Mouse (Mus musculus): Measurements from ENCODE around the gene Taf1c. TPM values are rescaled to one million over a fixed set of nuclear protein-coding genes. Genes with fewer than 3 reads are reported as not detected.

Gene Taf1c
- polyA plus RNA-seq (2014; fragmentation: Illumina TruSeq; extraction: RNeasy Lipid Tissue Mini Kit (QIAGEN cat#74804); ENCODE audit: low read depth, low replicate concordance) = 5.3 TPM

GRCm38 (mm10) chr8:119604996-119605395 lies at the start of gene Taf1c:
Taf1c (minus strand) TSS chr8:119605222.

GRCm38 (mm10) chr8:119635378-119635777 lies 30.4 kb upstream of the Taf1c start, which contains the start of gene Kcng4:
Kcng4 (minus strand) TSS chr8:119635680.

GRCm38 (mm10) chr8:119612471-119612870 lies 7.4 kb upstream of the Taf1c start, which contains the start of gene Adad2:
Adad2 (plus strand) TSS chr8:119612747.

GRCm38 (mm10) chr8:119574437-119575365 lies 30.3 kb downstream of the Taf1c start, which contains the start of the genes Hsdl1 and Dnaaf1:
Hsdl1 (minus strand) TSS chr8:119575183.
Dnaaf1 (plus strand) TSS chr8:119575235.

GRCm38 (mm10) chr8:119558603-119559401 lies 46.2 kb downstream of the Taf1c start, which contains the start of gene Mbtps1:
Mbtps1 (minus strand) TSS chr8:119558735.

Other genes starting within 250 kb of the Taf1c start
- 108 TPM for gene Mlycd, start 210.3 kb downstream of the Taf1c start, polyA plus RNA-seq (2014; fragmentation: Illumina TruSeq; extraction: RNeasy Lipid Tissue Mini Kit (QIAGEN cat#74804); ENCODE audit: low read depth, low replicate concordance)
- 4.1 TPM for gene Osgin1, start 171.1 kb downstream of the Taf1c start, polyA plus RNA-seq (2014; fragmentation: Illumina TruSeq; extraction: RNeasy Lipid Tissue Mini Kit (QIAGEN cat#74804); ENCODE audit: low read depth, low replicate concordance)
- not detected for gene Necab2, start 158.5 kb downstream of the Taf1c start, polyA plus RNA-seq (2014; fragmentation: Illumina TruSeq; extraction: RNeasy Lipid Tissue Mini Kit (QIAGEN cat#74804); ENCODE audit: low read depth, low replicate concordance)
- gene Slc38a8, start 103.5 kb downstream of the Taf1c start, polyA plus RNA-seq (2014; fragmentation: Illumina TruSeq; extraction: RNeasy Lipid Tissue Mini Kit (QIAGEN cat#74804); ENCODE audit: low read depth, low replicate concordance) = not detected
- 34.2 TPM for gene Mbtps1, start 46.5 kb downstream of the Taf1c start, polyA plus RNA-seq (2014; fragmentation: Illumina TruSeq; extraction: RNeasy Lipid Tissue Mini Kit (QIAGEN cat#74804); ENCODE audit: low read depth, low replicate concordance)
- 13.6 TPM for gene Hsdl1, start 30.0 kb downstream of the Taf1c start, polyA plus RNA-seq (2014; fragmentation: Illumina TruSeq; extraction: RNeasy Lipid Tissue Mini Kit (QIAGEN cat#74804); ENCODE audit: low read depth, low replicate concordance)
- gene Dnaaf1, start 30.0 kb downstream of the Taf1c start, polyA plus RNA-seq (2014; fragmentation: Illumina TruSeq; extraction: RNeasy Lipid Tissue Mini Kit (QIAGEN cat#74804); ENCODE audit: low read depth, low replicate concordance) = not detected
- gene Adad2, start 7.5 kb upstream of the Taf1c start, polyA plus RNA-seq (2014; fragmentation: Illumina TruSeq; extraction: RNeasy Lipid Tissue Mini Kit (QIAGEN cat#74804); ENCODE audit: low read depth, low replicate concordance) = not detected
- 0.34 TPM for gene Kcng4, start 30.5 kb upstream of the Taf1c start, polyA plus RNA-seq (2014; fragmentation: Illumina TruSeq; extraction: RNeasy Lipid Tissue Mini Kit (QIAGEN cat#74804); ENCODE audit: low read depth, low replicate concordance)
- 23.6 TPM for gene Wfdc1, start 61.1 kb upstream of the Taf1c start, polyA plus RNA-seq (2014; fragmentation: Illumina TruSeq; extraction: RNeasy Lipid Tissue Mini Kit (QIAGEN cat#74804); ENCODE audit: low read depth, low replicate concordance)
- not detected for gene Atp2c2, start 94.8 kb upstream of the Taf1c start, polyA plus RNA-seq (2014; fragmentation: Illumina TruSeq; extraction: RNeasy Lipid Tissue Mini Kit (QIAGEN cat#74804); ENCODE audit: low read depth, low replicate concordance)
- gene Tldc1, start 173.2 kb upstream of the Taf1c start, polyA plus RNA-seq (2014; fragmentation: Illumina TruSeq; extraction: RNeasy Lipid Tissue Mini Kit (QIAGEN cat#74804); ENCODE audit: low read depth, low replicate concordance) = 13.1 TPM
- 16.8 TPM for gene Cotl1, start 235.3 kb upstream of the Taf1c start, polyA plus RNA-seq (2014; fragmentation: Illumina TruSeq; extraction: RNeasy Lipid Tissue Mini Kit (QIAGEN cat#74804); ENCODE audit: low read depth, low replicate concordance)